Mouse (Mus musculus): ENCODE data around the gene Lcn8.
"Not testable (repeated sequence)": the region's sequence is repeated elsewhere in the genome, so short reads cannot be mapped to it uniquely, and the experiment has no call there.

DNA sequence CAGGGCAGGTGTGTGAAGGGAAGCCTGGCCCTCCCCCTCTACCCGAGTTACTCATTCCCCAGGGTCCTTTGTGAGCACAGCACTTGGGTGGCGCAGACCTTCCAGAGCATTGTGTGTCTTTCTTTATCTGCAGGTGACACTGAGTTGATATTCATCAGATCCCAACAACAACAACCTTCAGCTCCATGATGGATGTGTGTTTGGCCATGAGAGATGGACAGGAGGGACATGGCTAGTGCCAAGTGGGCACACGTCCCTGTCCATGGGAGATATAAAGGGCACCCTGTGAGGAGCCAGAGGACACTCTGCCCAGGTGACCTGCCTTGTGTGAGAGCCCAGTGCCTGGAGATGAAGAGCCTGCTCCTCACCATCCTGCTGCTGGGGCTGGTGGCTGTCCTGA, 46.8 kb downstream of the Lcn8 start, which contains the start of gene Obp2a:
- not testable (repeated sequence) for TF ChIP-seq GATA1, TAL1 (IDR thresholded peaks at IDR 0.05; ENCODE audit: low read length)

Data from erythroblast, embryonic 14.5 days (primary cell).